Mouse (Mus musculus) adipose tissue, adult 10 weeks (tissue): ENCODE data around the gene Gm6993. TPM values are rescaled to one million over a fixed set of nuclear protein-coding genes. Genes with fewer than 3 reads are reported as not detected.

Experiments used
- polyA plus RNA-seq: library from polyadenylated mRNA; stranded (reverse); fragments of 350-450 nt; fragmentation: Illumina TruSeq; extraction: RNeasy Lipid Tissue Mini Kit (QIAGEN cat#74804); gene quantifications from one replicate; pipeline ENCODE4 v1.2.3, GENCODE M21; 2014; ENCODE audit warnings: low read depth, low replicate concordance

The Gm6993 gene
- not detected for polyA plus RNA-seq

DNA sequence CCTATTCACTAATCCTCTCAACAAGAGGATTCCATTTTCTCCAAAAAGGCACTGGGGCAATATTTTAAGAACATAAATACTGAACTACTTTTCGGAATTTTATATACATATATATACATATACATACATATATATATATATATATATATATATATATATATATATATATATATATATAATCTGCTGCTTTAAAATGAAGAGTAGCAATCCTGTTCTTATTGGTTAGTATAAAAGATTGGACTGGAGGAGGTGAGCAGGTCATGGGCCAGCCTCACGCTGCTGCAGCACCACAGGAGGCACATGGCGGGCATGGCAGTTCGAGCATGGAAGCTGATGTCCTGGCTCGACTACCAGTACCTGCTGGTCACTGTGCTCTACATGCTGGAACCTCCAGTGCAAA lies at the start of gene Gm6993:
Gm6993 (plus strand) TSS at position 301 of the 400 bp plus-strand sequence.

DNA sequence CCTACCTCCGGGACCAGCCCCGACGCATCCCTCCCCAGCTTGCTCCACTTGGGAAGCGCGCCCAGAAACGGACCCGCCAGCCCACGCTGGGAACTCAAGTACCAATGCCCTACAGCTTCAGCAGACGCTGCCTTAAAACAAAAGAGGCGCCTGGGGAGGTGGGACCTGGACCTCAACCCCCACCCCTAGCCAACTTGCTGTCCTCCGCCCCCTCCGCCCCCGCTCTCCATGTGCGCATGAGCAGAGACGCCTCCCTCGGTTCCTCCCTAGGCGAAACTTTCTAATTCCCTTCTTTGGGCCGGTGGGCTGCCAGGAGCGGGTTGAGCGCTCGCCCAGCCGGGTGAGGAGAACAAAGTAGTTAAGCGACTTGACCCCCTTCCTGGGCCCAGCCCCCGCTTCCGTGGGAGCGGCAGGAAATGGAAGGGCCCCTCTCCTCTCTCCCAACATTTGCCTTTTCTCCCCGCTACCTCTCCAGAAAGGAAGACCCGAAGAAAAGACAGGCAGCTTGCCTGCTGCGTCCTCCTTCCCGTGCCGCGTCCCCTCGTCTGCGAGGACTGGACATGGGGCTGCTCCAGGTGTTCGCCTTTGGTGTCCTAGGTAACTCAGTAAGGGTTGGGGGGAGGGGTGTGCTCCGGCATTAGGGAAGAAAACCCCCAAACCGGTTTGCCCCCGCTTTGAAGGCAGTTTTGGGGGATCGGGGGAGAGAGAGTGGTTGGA lies 24.6 kb downstream of the Gm6993 start, which contains the start of gene Lamb1:
Lamb1 (plus strand) TSS at position 230 of the 717 bp plus-strand sequence.

Other genes starting within 250 kb of the Gm6993 start
- 9.2 TPM for gene Fam110c, start 166.9 kb upstream of the Gm6993 start, polyA plus RNA-seq
- gene Lamb1, start 24.5 kb downstream of the Gm6993 start, polyA plus RNA-seq: 51.0 TPM
- 93.6 TPM for gene Dld, start 110.7 kb downstream of the Gm6993 start, polyA plus RNA-seq
- 12.8 TPM for gene Slc26a3, start 150.1 kb downstream of the Gm6993 start, polyA plus RNA-seq